Mouse (Mus musculus): ENCODE results near the gene Aph1c. TPM values are rescaled to one million over a fixed set of nuclear protein-coding genes. Genes with fewer than 3 reads are reported as not detected.

The Aph1c gene
- polyA plus RNA-seq, 1 experiment from 2014 or later = 3.8 TPM

DNA sequence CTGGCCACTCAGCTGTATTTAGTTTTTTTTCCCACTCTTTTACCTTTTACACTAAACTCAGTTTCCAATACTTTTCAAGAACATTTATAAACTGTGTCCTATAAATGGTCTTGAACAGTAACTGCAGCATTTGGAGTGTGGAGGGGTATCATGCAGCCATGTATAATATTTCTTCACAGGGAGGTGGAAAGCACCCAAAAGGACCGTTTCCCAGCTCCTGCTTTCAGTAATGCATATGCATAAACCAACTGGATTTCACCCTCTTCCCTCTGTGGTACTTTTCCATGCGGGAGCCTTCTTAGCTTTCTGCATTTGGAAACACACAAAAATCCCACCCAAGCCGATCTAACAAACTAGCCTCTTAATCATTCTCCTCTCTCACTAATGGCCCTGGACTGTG, 30.2 kb upstream of the Aph1c start:
- no peaks in the 10 kb centered on the region for H3K9me3 ChIP-seq
- 59% methylated on average over 3 of the region's 3 CpGs for WGBS
- H3K27ac ChIP-seq = peak overlapping the region; percentile 72; the same call in 1 of the 2 replicates
- H3K4me2 ChIP-seq = no peak overlapping the region
- H3K9ac ChIP-seq = no peak overlapping the region
- H3K36me3 ChIP-seq = peaks cover 10% of the 10 kb centered on the region; the same call in 1 of the 2 replicates
- peaks cover 18% of the 10 kb centered on the region for H3K4me1 ChIP-seq
- no peak for ATAC-seq (ENCODE audit: insufficient number of reproducible peaks, low FRiP score, low TSS enrichment, low read depth)
- H3K27me3 ChIP-seq = no peaks in the 10 kb centered on the region
- H3K4me3 ChIP-seq = no peak overlapping the region

GRCm38 (mm10) chr9:66863456-66863855, 28.9 kb upstream of the Aph1c start:
- ATAC-seq (ENCODE audit: insufficient number of reproducible peaks, low FRiP score, low TSS enrichment, low read depth) = no peak
- Histone ChIP-seq H3K27me3 (no peaks in the 10 kb centered on the region), H3K4me1 (peaks cover 18% of the 10 kb centered on the region), H3K4me3 (no peak overlapping the region), H3K9ac (no peak overlapping the region), H3K27ac (peak overlapping the region; percentile 72), H3K36me3 (peaks cover 21% of the 10 kb centered on the region), H3K9me3 (no peaks in the 10 kb centered on the region), H3K4me2 (no peak overlapping the region)
- WGBS = 31% methylated on average over 3 of the region's 3 CpGs

GRCm38 (mm10) chr9:66862202-66862601, 27.7 kb upstream of the Aph1c start:
- Histone ChIP-seq H3K36me3 (peaks cover 23% of the 10 kb centered on the region), H3K27me3 (no peaks in the 10 kb centered on the region), H3K4me1 (peaks cover 18% of the 10 kb centered on the region), H3K27ac (no peak overlapping the region), H3K4me2 (no peak overlapping the region), H3K9me3 (no peaks in the 10 kb centered on the region), H3K4me3 (no peak overlapping the region), H3K9ac (no peak overlapping the region)
- WGBS = 90% methylated on average over 4 of the region's 4 CpGs
- ATAC-seq (ENCODE audit: insufficient number of reproducible peaks, low FRiP score, low TSS enrichment, low read depth) = no peak

GRCm38 (mm10) chr9:66861104-66861767, 26.7 kb upstream of the Aph1c start:
- H3K27ac ChIP-seq = no peak overlapping the region
- H3K36me3 ChIP-seq = peaks cover 23% of the 10 kb centered on the region
- no peak overlapping the region for H3K4me2 ChIP-seq
- no peak for ATAC-seq (ENCODE audit: insufficient number of reproducible peaks, low FRiP score, low TSS enrichment, low read depth)
- peaks cover 18% of the 10 kb centered on the region for H3K4me1 ChIP-seq
- 66% methylated on average over 5 of the region's 5 CpGs for WGBS
- no peaks in the 10 kb centered on the region for H3K9me3 ChIP-seq
- H3K4me3 ChIP-seq = no peak overlapping the region
- no peaks in the 10 kb centered on the region for H3K27me3 ChIP-seq
- H3K9ac ChIP-seq = no peak overlapping the region

- no peak overlapping the region for H3K4me2 ChIP-seq
- H3K4me1 ChIP-seq = peaks cover 19% of the 10 kb centered on the region
- 88% methylated on average over 5 of the region's 5 CpGs for WGBS
- no peak for ATAC-seq (ENCODE audit: insufficient number of reproducible peaks, low FRiP score, low TSS enrichment, low read depth)
- H3K27ac ChIP-seq = no peak overlapping the region
- H3K36me3 ChIP-seq = peaks cover 23% of the 10 kb centered on the region
- no peak overlapping the region for H3K4me3 ChIP-seq
- H3K9me3 ChIP-seq = no peaks in the 10 kb centered on the region
- no peaks in the 10 kb centered on the region for H3K27me3 ChIP-seq
- no peak overlapping the region for H3K9ac ChIP-seq
Measured at GRCm38 (mm10) chr9:66859523-66859922, 25.0 kb upstream of the Aph1c start.

GRCm38 (mm10) chr9:66855865-66856264, 21.3 kb upstream of the Aph1c start:
- Histone ChIP-seq H3K27me3 (no peaks in the 10 kb centered on the region), H3K4me2 (no peak overlapping the region)
- WGBS = 28% methylated on average over 7 of the region's 7 CpGs

GRCm38 (mm10) chr9:66852592-66852991, 18.1 kb upstream of the Aph1c start:
- Histone ChIP-seq H3K4me1 (0 out of 2 replicates have a peak, but pooled peaks cover 3% of the 10 kb centered on the region), H3K4me2 (no peak overlapping the region), H3K27me3 (no peaks in the 10 kb centered on the region), H3K4me3 (no peak overlapping the region), H3K27ac (no peak overlapping the region), H3K9me3 (no peaks in the 10 kb centered on the region), H3K36me3 (peaks cover 13% of the 10 kb centered on the region), H3K9ac (no peak overlapping the region)
- WGBS = 71% methylated on average over 6 of the region's 6 CpGs
- no peak for ATAC-seq (ENCODE audit: insufficient number of reproducible peaks, low FRiP score, low TSS enrichment, low read depth)

More at GRCm38 (mm10) chr9:66855865-66856264, 21.3 kb upstream of the Aph1c start:
- ATAC-seq (ENCODE audit: insufficient number of reproducible peaks, low FRiP score, low TSS enrichment, low read depth) = no peak
- Histone ChIP-seq H3K4me1 (0 out of 2 replicates have a peak, but pooled peaks cover 3% of the 10 kb centered on the region), H3K9me3 (no peaks in the 10 kb centered on the region), H3K27ac (no peak overlapping the region), H3K4me3 (no peak overlapping the region), H3K36me3 (peaks cover 21% of the 10 kb centered on the region), H3K9ac (no peak overlapping the region)

DNA sequence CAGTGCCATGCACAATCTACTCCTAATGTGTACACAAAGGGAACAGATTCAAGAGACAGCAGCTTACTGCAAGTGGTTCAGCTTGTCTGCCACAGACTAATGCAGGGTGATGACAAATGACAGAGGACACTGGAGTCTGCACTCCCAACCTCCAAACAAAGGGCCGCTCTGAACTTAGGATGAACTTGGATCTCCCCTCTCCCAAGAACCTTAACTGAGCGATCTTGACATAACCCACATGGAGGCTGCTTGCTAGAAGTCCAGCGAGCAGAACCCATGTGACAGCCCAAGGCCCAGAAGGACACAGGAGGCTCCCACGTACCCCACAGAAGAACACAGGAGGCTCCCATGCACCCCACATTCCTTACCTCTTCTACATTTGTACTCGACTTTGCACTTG, 16.4 kb upstream of the Aph1c start:
- Histone ChIP-seq H3K9ac (no peak overlapping the region), H3K36me3 (peaks cover 27% of the 10 kb centered on the region), H3K4me1 (0 out of 2 replicates have a peak, but pooled peaks cover 3% of the 10 kb centered on the region), H3K4me3 (no peak overlapping the region), H3K27me3 (no peaks in the 10 kb centered on the region), H3K4me2 (no peak overlapping the region), H3K9me3 (no peaks in the 10 kb centered on the region), H3K27ac (no peak overlapping the region)
- WGBS = 84% methylated on average over 5 of the region's 5 CpGs
- no peak for ATAC-seq (ENCODE audit: insufficient number of reproducible peaks, low FRiP score, low TSS enrichment, low read depth)

DNA sequence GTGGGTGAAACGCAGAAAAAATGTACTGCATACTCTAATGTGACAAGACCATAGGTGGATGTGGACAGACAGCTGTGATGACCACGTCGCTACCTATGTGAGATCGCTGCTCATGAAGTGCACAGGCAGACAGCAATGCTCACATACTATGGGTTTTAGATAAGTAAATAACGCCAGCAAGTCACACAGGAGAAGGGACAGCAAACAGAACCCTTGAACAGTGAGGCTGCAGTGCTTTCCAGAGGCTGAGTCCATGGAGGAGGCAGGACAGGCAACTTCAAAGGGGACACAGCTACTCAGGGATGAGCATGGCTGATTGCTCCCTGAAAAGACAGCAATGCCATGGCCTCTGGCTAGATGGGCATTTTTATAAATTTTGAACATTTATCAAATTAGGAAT, 12.3 kb upstream of the Aph1c start:
- H3K27me3 ChIP-seq = no peaks in the 10 kb centered on the region
- no peaks in the 10 kb centered on the region for H3K4me1 ChIP-seq
- H3K9ac ChIP-seq = no peak overlapping the region
- H3K4me2 ChIP-seq = no peak overlapping the region
- H3K36me3 ChIP-seq = peaks cover 28% of the 10 kb centered on the region
- H3K4me3 ChIP-seq = no peak overlapping the region
- WGBS = 95% methylated on average over 5 of the region's 5 CpGs
- ATAC-seq (ENCODE audit: insufficient number of reproducible peaks, low FRiP score, low TSS enrichment, low read depth) = no peak
- H3K9me3 ChIP-seq = no peaks in the 10 kb centered on the region
- H3K27ac ChIP-seq = no peak overlapping the region

GRCm38 (mm10) chr9:66835097-66835480, 563 bp upstream of the Aph1c start:
- no peaks in the 10 kb centered on the region for H3K9me3 ChIP-seq
- no peaks in the 10 kb centered on the region for H3K27me3 ChIP-seq
- H3K4me3 ChIP-seq = peak overlapping the region; percentile 68
- no peak overlapping the region for H3K27ac ChIP-seq
- peak overlapping the region; percentile 99 for H3K4me2 ChIP-seq
- peak overlapping the region; percentile 35; the same call in 1 of the 2 replicates for H3K9ac ChIP-seq
- peak; percentile 74 for ATAC-seq (ENCODE audit: insufficient number of reproducible peaks, low FRiP score, low TSS enrichment, low read depth)
- under 1% methylated on average over 24 of the region's 24 CpGs for WGBS
- H3K36me3 ChIP-seq = no peaks in the 10 kb centered on the region
- H3K4me1 ChIP-seq = peaks cover 14% of the 10 kb centered on the region

DNA sequence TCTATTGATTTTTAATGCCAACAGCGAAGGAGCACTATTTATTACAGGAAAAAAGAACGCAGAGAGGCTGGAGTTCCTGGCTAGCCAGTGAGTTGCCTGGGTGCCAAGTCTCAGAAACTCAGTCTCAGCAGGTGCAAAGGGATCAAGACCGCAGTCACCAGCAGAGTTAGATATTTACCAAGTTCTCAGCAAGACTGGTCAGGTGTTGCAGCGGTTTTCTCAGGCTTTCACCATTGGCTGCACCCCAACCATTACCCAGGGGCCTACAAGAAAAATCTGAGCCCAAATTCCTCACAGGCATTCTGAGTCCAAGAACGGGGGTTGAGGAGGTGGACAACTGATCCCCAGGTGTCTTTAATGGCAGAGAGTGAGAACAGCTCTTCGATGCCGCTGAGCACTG, 675 bp downstream of the Aph1c start:
- Histone ChIP-seq H3K4me3 (peak overlapping the region; percentile 68), H3K4me1 (peaks cover 14% of the 10 kb centered on the region), H3K9me3 (no peaks in the 10 kb centered on the region), H3K4me2 (peak overlapping the region; percentile 99), H3K9ac (no peak overlapping the region), H3K36me3 (no peaks in the 10 kb centered on the region), H3K27me3 (no peaks in the 10 kb centered on the region), H3K27ac (no peak overlapping the region)
- WGBS = 19% methylated on average over 7 of the region's 7 CpGs
- no peak for ATAC-seq (ENCODE audit: insufficient number of reproducible peaks, low FRiP score, low TSS enrichment, low read depth)

DNA sequence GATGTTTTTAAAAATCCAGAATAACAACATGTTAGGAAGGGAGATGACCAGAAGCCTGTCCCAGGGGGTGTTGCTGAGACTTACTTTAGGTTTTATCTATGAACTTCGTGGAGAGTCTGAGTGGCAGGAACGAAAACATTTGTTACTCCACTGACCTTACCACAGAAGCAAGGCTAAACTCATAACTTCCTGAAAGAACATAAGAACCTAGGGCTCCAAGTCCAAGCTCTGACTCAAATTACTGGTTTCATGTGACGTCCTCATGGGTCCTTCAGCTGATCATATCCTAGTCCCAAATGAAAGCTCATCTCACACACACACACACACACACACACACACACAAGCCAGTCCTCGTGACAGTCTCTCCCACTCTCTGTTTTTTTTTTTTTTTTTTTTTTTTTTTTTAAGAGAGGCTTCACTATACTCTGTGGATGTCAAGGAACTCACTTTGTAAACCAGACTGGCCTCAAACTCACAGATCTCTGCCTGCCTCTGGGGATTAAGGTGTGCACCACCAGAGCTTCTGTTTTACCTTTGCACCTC, 2.1 kb downstream of the Aph1c start:
- Histone ChIP-seq H3K4me1 (peaks cover 14% of the 10 kb centered on the region), H3K4me3 (no peak overlapping the region), H3K27me3 (no peaks in the 10 kb centered on the region), H3K27ac (no peak overlapping the region), H3K36me3 (no peaks in the 10 kb centered on the region), H3K9ac (no peak overlapping the region), H3K9me3 (no peaks in the 10 kb centered on the region), H3K4me2 (no peak overlapping the region)
- 54% methylated on average over 4 of the region's 4 CpGs for WGBS
- no peak for ATAC-seq (ENCODE audit: insufficient number of reproducible peaks, low FRiP score, low TSS enrichment, low read depth)

All from limb, embryonic 15.5 days (tissue).